13 mouse cellular contexts compared by ENCODE assay signal in the genomic region with DNA sequence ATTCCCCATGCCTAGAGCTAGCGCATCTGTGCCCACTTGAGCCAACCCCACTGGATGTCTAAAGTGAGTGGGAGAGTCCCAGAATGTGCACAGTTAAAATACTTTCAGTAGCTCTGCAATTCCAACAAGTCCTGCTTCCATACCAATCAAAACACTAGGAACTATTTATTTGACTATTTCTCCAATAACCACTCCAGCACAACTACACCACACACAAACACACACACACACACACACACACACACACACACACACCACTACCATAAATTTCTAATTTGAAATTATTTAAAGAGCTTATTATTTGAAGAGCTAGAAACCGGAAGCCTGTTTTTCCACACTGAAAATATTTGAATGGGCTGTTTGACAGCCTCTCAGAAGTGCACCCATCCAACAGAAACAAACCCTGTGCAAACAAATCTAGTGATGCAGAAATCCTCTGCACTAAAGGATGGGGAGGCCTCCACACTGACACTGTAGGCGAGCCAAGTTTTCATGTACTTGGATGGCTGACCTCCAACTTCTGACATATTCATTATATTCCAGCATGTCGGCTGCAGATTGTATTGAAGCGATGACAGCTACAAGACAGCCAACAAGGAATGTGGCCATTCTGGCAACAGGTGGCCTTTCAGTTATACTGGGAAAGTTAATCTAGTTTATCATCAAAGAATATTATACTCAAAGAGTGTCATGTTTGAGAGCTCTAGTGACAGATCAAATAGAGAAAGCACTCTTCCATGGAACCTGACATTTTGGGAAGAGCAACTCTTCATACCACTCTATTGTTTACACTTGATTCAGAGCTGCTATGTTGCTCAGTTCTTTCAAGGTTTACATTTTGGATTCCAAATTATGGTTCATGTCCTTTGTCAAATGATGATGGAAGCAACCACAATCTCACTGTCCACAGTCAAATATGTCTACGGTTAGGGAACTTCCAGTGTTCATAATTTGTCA.
A peak's percentile ranks its signal among the peaks of the same experiment; 100 is the strongest.
DNase-seq lines count a peak whose midpoint lies in the region; ATAC-seq and TF ChIP-seq lines count a peak whose summit lies in the region.
"Had no signal": no experiment of that assay in that cellular context is flagged by ENCODE, and none has a peak within 500 bp of the region (broad histone marks: within the 10 kb centered on the region; RNA-seq: fewer than 3 reads in every experiment).

No protein-coding gene starts in this region.

- no peaks in the 10 kb centered on the region for H3K36me3 ChIP-seq in heart, postnatal 0 days (replicated peaks; ENCODE audit: control insufficient read depth, insufficient read depth, low read length)
- no peaks in the 10 kb centered on the region for H3K36me3 ChIP-seq in limb, embryonic 13.5 days
- no peaks in the 10 kb centered on the region for H3K36me3 ChIP-seq in limb, embryonic 10.5 days
- H3K36me3 ChIP-seq: intestine, embryonic 15.5 days had no signal

- ATAC-seq in heart, postnatal 0 days (ENCODE audit: insufficient read depth, low read depth) = no peak
- ATAC-seq in limb, embryonic 13.5 days (ENCODE audit: low FRiP score, low read depth) = peak; percentile 71
- ATAC-seq: activated CD4-positive, CD25-positive, alpha-beta regulatory T cell, adult 4 months; intestine, embryonic 15.5 days; liver, postnatal 0 days had no signal

- no peaks in the 10 kb centered on the region for H3K9me3 ChIP-seq in heart, postnatal 0 days (replicated peaks; ENCODE audit: control insufficient read depth, low read length)
- H3K9me3 ChIP-seq in limb, embryonic 13.5 days = no peaks in the 10 kb centered on the region
- no peaks in the 10 kb centered on the region for H3K9me3 ChIP-seq in limb, embryonic 10.5 days (replicated peaks)
- H3K9me3 ChIP-seq: intestine, embryonic 15.5 days had no signal

- no peak overlapping the region for H3K9ac ChIP-seq in heart, postnatal 0 days (replicated peaks; ENCODE audit: low read depth, low read length)
- H3K9ac ChIP-seq in limb, embryonic 13.5 days = no peak overlapping the region
- H3K9ac ChIP-seq: intestine, embryonic 15.5 days; liver, postnatal 0 days had no signal

- H3K27ac ChIP-seq in heart, postnatal 0 days (ENCODE audit: low read depth) = no peak overlapping the region
- H3K27ac ChIP-seq in limb, embryonic 13.5 days = no peak overlapping the region
- no peak overlapping the region for H3K27ac ChIP-seq in limb, embryonic 10.5 days
- H3K27ac ChIP-seq: intestine, embryonic 15.5 days had no signal

- peaks cover 45% of the 10 kb centered on the region for H3K27me3 ChIP-seq in heart, postnatal 0 days (ENCODE audit: control insufficient read depth, insufficient read depth, low read length)
- H3K27me3 ChIP-seq in limb, embryonic 13.5 days = no peaks in the 10 kb centered on the region
- H3K27me3 ChIP-seq in limb, embryonic 10.5 days (ENCODE audit: low read depth, poor library complexity, severe bottlenecking) = no peaks in the 10 kb centered on the region
- H3K27me3 ChIP-seq: intestine, embryonic 15.5 days had no signal

- TF ChIP-seq POLR2A in brain, embryonic 14.5 days (IDR thresholded peaks at IDR 0.05; ENCODE audit: borderline replicate concordance, extremely low read depth, insufficient read depth, insufficient read length, poor library complexity, severe bottlenecking) = no peak

- H3K4me3 ChIP-seq in heart, postnatal 0 days (ENCODE audit: low read depth, low read length) = no peak overlapping the region
- no peak overlapping the region for H3K4me3 ChIP-seq in limb, embryonic 13.5 days
- H3K4me3 ChIP-seq in limb, embryonic 10.5 days = no peak overlapping the region
- H3K4me3 ChIP-seq: intestine, embryonic 15.5 days had no signal

- TF ChIP-seq CTCF in heart, postnatal 0 days (IDR thresholded peaks at IDR 0.05; ENCODE audit: low read depth) = no peak
- TF ChIP-seq CTCF in brain, embryonic 14.5 days (IDR thresholded peaks at IDR 0.05; ENCODE audit: borderline replicate concordance, extremely low read depth, insufficient read depth, insufficient read length) = no peak

- TF ChIP-seq EP300 in heart, postnatal 0 days (IDR thresholded peaks at IDR 0.05; ENCODE audit: low read depth) = no peak

- peak; percentile 56 for DNase-seq in cerebellum, postnatal 10 days
- DNase-seq in cerebellum, adult 11-12 months = no peak
- peak; percentile 48 for DNase-seq in heart, postnatal 0 days (ENCODE audit: low spot score)
- no peak for DNase-seq in heart, adult 11 months
- no peak for DNase-seq in limb, embryonic 10.5 days (ENCODE audit: low spot score)
- peak; percentile 77 for DNase-seq in brain, embryonic 14.5 days (ENCODE audit: low read depth)
- no peak for DNase-seq in thymus, adult 18-20 months
- DNase-seq: cerebellum, postnatal 36 days; liver, postnatal 0 days; thymus, adult 2 months had no signal

- H3K4me1 ChIP-seq in heart, postnatal 0 days (ENCODE audit: control insufficient read depth, insufficient read depth) = no peaks in the 10 kb centered on the region
- no peaks in the 10 kb centered on the region for H3K4me1 ChIP-seq in limb, embryonic 13.5 days
- H3K4me1 ChIP-seq in limb, embryonic 10.5 days = no peaks in the 10 kb centered on the region
- H3K4me1 ChIP-seq: intestine, embryonic 15.5 days had no signal

- 36% methylated on average over 6 of the region's 6 CpGs for WGBS in heart, postnatal 0 days
- WGBS in limb, embryonic 13.5 days = 74% methylated on average over 6 of the region's 6 CpGs
- 91% methylated on average over 6 of the region's 6 CpGs for WGBS in limb, embryonic 10.5 days

- no peak overlapping the region for H3K4me2 ChIP-seq in heart, postnatal 0 days (ENCODE audit: low read depth, low read length)
- no peak overlapping the region for H3K4me2 ChIP-seq in limb, embryonic 13.5 days (replicated peaks)
- H3K4me2 ChIP-seq: intestine, embryonic 15.5 days had no signal

Comparison
In these comparisons a context has a peak if more than half of its experiments do, and no peak if none do; other contexts are left out.
1. DNase-seq: peak in cerebellum, postnatal 10 days (2 of 2), heart, postnatal 0 days (single experiment) and brain, embryonic 14.5 days (single experiment); none in cerebellum, adult 11-12 months (single experiment), heart, adult 11 months (single experiment), limb, embryonic 10.5 days (single experiment) and thymus, adult 18-20 months (0 of 2).